Mouse (Mus musculus): ENCODE measurements around the gene Lias.

The Lias gene

DNA sequence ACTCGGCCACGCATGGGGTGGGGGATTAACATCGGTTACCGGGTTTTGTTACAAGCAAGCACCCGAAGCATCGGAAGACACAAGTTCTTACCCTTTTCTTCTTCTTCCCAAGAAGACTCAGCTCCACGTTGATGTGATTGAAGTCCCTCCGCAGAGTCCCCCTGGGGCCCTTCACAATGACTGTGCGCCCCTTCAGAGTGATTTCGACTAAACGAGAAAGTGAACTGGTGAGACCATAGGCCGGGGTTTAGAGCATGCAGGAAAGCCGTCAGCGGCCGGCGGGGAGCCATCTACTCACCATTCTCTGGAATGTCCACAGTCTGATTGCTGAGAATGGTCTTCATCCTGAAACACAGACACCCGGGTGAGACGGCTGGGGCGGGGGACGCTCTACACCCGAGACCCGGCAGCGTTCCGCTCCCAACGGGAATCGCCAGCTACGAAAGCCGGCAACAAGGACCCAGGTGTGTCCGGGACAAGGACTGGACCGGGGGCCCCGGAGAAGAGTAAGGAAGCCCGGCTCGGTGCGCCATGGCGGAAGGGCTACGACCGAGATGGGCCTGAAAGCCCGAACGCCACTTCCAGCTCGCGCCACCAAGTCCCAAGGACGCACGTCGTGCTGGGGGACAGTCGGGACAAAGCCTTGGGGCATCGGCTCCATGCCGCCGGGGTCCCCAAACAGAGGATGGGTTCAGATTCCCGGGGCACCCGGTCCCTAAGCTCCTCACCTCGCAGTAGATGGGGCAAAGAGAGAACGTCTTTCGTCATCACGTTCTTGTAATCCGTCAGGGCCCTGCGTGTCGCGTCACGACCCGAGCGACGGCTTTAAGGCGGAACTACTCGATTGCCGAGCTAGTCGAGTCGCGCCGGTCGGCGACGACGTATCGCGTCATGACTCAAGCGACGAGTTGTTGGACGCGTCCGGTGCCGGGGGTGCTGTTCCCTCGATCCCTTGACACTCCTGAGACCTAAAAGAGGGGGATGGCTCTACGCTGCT, at the start of gene Lias, which contains the start of gene Rpl9:
Gene Lias, plus strand, starts transcription at position 850 of the 997 bp plus-strand sequence.
Gene Rpl9, minus strand, starts transcription at position 797 of the 997 bp plus-strand sequence.
- in situ Hi-C loops (cut with MboI, MseI) = no loop called here

DNA sequence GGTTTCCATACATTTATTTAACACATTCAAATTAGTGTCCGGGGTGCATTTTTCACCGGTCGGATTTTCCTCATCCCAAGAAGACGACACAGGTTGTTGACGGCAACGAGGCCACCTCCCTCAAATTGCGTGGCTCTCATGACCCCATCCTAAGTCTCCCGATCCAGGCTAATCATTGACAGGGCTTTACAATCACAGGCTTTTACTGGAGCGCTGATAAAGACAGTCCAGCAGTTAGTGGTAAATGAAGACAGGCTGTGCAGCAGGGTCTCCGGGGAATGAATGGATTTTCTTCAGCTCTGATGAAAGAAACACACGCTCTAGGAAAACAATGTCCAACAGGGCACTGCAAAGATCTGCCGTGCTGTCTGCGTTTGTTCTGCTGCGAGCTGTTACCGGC, 43.1 kb upstream of the Lias start, which contains the start of gene Klb:
Gene Klb, plus strand, starts transcription at position 147 of the 400 bp plus-strand sequence.
- in situ Hi-C loops (cut with MboI, MseI) = no loop called here

DNA sequence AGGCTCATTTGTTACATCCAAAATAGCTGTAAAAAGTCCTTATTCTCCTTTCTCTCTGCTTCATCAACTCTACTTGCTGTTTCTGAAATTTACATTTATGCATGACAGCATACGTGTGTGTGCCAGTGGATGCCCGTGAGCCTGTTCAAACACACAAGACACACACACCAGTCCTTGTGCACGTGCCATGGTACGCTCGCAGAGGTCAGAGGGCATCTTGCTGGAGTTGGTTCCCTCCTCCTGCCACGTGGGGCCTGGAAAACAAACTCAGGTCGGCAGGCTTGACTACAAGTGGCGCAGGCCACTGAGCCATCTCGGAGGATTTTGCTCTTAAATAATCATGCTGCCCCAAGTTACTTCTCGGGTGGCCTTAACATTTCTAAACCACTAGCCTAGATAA, 40.8 kb upstream of the Lias start:
- in situ Hi-C loops (cut with MboI, MseI) = no loop called here

DNA sequence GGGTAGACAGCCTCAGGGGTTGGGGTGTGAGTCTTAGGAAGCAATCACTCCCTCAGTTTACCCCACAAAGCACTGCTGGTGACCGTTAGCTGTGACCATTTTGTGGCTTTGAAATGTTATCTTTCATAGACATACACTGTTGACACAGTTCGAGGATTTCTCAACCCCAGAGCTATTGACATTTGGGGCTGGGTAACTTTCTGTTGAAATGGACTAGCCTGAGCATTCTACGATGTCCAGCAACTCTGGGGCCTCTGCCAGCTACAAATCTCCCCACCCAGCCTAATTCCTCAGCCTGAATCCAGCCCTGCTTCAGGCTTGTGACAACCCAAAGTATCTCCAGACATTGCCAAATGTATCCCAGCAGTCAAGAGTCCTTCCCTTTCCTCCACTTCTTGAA, 37.2 kb upstream of the Lias start:
- in situ Hi-C loops (cut with MboI, MseI) = no loop called here

DNA sequence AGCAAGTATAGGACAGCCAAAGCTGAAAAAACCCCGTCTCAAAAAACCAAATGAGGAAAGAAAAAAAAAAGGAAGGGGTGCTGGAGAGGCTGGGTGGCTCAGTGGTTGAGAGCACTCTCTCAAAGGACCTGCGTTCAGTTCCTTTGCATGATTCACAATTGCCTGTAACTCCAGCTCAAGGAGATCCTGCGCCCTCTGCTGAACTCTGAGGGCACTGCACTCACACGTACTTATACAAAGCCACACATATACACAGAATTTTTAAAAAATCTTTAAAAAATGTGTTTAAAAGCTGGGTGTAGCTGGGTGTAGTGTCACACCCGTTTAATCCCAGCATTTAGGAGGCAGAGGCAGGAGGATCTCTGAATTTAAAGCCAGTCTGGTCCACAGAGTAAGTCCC, 36.3 kb upstream of the Lias start:
- in situ Hi-C loops (cut with MboI, MseI) = no loop called here

DNA sequence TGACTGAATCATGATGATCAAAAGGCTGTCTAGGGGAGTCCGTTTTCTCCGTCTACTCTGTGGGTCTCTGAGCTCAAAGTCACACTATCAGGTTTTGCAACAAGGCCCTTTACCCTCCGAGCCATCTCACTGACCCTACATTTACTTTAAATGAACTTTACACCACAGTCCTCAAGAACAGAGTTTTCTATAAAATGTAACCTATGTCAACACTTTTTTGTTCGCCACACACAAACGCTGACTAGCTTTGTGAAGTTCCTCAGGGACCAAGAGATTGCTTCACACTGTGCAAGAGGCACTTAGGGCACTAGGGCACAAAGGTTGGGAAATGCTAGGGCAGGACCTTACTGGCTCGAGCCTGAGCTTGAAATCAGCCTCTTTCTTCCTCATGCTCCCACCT, 34.4 kb upstream of the Lias start:
- in situ Hi-C loops (cut with MboI, MseI) = no loop called here

DNA sequence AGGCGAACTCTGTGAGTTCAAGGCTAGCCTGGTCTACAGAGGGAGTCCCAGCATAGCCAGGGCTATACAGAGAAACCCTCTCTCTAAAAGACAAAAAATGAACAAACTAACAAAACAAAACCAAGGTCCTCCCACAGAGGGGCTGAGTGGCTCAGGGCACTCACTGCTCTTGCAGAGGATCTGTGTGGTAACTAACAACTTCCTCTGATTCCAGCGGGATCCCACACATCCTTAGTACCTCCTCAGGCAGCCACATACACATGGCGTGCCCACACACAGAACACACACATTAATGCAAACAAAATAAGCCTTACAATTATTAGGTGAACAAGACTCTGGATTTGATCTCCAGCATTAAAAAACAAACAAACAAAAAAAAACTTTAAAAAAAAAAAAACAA, 33.5 kb upstream of the Lias start:
- in situ Hi-C loops (cut with MboI, MseI) = no loop called here

DNA sequence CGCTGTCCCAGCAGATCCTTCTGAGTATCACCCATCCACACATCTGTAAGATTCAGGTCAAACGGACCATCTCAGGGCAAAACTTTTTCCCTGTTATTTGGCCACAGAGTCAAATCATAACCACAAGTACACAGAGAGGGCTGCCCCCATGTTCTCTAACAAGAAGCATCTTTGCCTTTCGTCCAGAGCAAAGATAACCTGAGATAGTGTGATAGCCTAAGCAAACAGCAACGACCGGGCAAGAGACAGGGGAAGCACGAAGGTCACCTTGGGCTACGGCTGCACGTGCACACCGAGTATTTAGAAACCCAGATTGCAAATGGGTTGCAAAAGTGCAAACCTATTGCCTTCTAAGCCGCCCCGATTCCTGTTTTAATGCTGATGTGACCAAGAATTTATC, 23.5 kb upstream of the Lias start:
- in situ Hi-C loops (cut with MboI, MseI) = no loop called here

DNA sequence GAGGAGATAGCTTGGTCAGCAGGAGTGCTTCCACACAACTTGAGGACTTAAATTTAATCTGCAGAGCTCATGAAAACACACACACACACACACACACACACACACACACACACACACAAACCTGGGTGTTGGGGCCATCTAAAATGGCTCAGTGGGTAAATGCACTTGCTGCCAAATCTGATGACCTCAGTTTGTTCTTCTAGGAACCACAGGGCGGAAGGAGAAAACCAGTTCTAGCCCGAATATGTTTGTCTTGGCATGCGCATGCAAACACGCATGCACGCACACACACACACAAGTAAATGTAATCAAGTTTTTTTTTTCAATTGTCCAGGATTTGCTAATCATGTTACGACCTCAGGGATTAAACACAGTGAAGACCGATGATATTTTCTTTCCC, 19.7 kb upstream of the Lias start:
- in situ Hi-C loops (cut with MboI, MseI) = no loop called here

DNA sequence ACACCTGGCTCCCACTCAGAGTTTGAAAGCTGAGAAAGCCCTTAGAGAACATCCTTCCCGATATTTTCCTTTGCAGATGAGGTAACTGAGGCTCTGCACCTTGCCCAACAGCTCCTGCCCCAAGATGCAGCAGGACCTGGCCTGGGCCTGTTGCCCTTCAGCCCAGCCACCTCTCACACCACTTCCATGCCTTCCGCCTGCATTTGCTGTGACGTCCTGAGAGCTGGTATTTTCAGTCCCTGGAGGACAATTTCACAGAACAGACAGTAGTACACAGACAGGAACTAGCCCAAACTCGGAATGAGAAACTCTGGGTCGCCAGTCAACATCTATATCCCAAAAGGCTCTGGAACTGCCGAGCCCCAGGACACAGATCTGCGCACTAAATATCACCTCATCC, 16.6 kb upstream of the Lias start:
- in situ Hi-C loops (cut with MboI, MseI) = no loop called here

DNA sequence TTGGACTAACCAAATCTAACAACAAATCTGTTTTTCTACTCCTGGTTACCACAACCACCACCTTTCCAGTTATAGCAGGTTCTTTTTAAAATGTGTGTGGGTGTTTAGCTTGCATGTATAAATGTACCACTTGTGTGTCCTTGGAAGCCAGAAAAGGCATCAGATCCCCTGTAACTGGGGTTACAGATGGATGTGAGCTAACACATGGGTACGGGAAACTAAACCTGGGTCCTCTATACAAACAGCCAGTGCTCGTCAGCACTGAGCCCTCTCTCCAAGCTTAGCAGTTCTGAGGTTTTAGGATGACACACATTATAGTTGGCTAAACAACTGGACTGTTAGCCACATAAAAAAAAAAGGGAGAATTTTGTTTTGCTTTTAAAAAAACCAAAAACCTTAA, 5.6 kb upstream of the Lias start:
- in situ Hi-C loops (cut with MboI, MseI) = no loop called here

DNA sequence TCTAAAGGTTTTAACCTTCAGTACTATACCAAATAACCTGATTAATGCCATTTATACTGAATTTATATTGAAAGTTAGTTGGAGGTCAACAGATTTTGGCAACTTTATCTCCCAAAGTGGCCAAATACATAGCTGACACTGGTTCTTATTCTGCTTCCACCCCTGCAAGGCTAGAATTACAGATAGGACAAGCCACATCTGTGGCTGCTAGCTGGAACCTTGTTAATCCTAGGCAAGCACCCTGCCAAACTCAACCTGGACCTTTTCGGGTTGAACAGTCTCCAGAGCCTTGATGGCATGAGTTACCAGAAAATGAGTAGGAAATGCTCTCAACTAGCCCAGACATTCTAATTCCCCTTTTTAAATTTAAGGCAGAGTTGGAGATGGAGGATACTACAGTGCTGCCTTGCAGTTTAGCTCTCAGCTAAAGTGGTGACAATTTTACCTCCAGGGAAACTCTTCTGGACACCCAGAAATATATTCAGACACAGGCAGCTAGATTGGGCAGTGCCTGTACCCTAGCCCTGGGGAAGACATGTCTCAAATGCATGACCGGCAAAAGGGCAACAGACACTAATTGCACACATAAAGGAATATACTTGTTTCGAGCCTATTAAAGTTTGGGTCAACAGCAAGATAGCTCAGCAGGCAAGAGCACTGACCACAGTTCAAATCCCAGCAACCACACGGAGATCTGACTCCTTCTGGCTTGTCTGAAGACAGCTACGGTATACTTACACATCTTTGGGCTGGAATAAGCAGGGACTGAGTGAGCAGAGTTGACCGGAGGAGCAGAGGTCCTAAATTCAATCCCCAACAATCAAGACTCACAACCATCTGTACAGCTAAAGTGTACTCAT, 4.1 kb upstream of the Lias start:
- in situ Hi-C loops (cut with MboI, MseI) = no loop called here

DNA sequence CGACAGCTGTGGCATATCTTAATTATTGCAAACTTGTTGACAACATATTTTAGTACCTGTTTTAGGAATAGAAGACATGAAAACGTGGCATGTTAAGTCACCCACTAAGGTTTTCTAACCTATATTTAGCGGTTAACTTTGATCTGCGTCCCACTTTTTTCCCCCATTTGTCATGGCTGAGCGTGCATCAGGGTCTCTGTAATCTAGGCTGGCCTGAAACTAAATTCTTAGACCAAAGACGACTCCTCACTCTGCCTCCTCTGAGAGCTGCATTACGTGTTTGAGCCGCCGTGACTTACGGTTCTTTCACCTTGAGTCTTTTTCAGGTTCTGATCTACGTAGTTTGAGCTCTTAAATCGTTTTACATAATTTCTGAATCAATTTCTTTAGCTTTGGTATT, 456 bp downstream of the Lias start:
- in situ Hi-C loops (cut with MboI, MseI) = no loop called here

DNA sequence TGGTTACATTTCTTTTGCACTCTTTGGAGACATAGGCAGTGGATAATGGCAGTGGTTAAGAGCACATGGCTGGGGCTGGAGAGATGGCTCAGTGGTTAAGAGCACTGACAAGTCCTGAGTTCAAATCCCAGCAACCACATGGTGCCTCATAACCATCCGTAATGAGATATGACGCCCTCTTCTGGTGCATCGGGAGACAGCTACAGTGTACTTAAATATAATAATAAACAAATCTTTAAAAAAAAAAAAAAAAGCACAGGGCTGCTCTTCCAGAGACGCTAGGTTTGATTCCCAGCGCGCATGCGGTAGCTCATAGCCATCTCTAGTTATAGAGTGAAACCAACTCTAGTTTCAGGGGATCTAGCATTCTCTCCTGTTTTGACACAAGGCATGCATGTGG, 3.1 kb downstream of the Lias start:
- in situ Hi-C loops (cut with MboI, MseI) = no loop called here

DNA sequence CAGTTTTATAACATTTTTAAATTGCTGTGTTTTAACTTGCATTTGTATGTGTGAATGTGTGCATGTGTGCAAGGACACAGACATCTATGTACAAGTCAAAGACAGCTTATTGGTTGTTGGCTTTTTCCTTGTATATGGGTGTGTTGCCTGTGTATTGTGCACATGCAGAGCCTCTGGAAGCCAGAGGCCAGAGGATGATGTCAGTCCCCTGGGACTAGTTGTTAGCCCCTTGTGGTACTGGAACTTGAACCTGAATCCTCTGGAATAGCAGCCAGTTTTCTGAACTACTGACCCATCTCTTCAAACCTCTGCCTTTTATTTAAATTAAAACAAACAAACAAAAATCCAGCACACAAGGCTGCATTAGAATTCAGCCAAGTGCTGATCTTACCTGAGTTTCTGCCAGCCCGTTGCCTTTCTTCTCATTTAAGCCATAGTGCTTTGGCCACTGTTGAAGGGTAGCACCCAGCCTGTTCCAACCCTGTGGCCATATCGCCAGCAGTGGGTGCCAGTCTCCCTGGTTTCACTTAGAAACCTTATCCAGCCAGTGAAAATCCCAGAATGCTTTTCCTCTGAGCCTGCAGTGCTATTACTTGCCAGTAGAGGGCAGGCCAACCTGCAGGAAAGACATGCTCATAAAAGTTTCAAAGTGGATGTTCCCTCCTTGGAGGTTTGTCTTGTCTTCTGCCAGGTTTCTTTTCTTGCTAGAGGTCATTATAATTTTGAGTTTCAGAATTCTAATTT, 10.1 kb downstream of the Lias start:
- in situ Hi-C loops (cut with MboI, MseI) = no loop called here

DNA sequence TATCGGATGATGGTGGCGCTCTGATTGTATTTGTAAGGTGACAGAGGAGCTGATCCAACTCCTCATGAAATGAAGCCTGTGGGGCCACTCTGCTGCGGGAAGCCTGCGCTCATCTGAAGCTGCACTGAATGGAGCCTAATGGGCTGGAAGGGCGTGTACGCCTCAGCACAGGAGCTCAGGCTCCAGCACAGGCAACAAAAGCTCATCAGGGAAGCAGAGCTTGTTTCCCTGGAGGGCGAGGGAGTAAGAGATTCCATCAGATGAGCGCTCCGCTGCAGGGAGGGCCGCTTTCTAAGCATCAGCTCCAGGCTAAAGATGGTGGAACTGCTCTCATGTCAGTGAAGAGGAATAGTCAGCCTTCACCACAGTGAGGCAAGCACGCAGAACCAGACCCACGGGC, 16.7 kb downstream of the Lias start:
- in situ Hi-C loops (cut with MboI, MseI) = no loop called here

DNA sequence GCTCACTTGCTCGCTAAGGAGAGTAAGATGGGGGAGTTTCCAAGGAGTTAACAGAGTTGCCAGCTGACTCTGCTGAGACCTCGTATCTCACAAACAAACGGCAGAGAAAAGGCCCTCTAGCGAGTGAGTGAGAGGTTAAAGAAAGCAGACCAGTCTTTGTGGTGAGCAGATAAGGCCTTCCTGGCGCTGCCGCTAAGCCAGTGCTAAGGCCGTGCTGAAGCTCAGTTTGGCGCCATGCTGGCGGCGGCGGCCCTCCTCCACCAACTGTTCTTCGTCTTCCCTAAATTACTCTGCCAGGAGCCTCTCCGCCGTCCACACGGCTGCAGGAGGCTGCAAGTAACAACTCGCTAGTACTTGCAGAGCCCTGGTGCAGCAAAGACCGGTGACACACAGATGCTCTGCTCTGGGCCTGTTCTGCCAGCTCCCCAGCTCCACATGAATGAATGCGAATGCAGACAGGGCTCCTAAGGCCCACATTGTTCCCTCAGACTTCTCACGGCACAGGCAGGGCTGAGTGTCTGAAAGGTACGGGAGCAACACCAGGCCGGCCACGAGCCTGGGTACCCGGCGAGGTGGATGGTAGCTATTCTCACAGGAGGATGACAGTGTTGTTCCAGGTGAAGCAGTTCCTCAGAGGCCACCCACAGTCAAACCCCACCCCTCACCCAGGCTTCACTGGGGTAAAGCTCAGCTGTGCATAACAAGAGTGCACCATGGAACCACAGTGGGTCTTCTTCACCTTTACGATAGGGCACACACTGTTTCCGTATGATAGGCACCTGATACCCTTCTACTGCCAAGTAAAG, 24.6 kb downstream of the Lias start:
- in situ Hi-C loops (cut with MboI, MseI) = no loop called here

DNA sequence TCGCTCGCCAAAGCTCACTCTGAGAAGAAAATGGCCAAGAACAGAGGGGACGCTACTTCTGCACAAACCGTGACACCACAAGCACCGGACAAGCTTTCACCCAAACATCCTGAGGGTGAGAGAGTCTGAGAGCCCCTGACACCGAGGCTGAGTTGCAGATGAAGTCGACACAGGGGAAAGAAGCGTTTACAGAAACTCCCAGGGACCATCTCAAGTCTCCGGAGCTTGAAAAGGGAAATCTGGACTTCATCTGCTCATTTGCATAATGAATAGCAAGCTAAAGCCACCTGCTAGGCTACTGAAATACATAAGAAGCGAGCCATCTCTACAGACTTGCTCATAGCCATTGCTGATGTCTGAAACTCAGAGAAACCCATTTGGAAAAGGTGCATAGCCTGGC, 27.8 kb downstream of the Lias start:
- in situ Hi-C loops (cut with MboI, MseI) = no loop called here

DNA sequence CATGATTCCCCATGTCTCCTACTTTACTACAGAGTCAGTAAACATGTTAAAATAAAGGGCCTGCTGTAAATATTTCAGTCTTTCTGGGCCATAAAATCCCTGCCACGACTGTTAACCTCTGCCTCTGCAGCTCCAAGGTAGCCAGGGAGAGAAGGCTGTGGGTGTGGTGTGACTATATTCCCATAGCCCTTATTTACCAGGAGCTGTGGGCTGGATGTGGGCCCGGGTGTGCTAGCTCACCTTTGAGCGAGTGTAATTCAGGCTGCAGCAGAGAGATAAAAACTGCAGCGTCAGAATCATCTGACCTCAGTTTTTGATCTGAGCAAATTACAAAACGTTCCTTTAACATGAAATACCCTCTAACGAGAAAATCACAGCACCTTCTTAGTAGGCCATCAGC, 29.5 kb downstream of the Lias start:
- in situ Hi-C loops (cut with MboI, MseI) = no loop called here

DNA sequence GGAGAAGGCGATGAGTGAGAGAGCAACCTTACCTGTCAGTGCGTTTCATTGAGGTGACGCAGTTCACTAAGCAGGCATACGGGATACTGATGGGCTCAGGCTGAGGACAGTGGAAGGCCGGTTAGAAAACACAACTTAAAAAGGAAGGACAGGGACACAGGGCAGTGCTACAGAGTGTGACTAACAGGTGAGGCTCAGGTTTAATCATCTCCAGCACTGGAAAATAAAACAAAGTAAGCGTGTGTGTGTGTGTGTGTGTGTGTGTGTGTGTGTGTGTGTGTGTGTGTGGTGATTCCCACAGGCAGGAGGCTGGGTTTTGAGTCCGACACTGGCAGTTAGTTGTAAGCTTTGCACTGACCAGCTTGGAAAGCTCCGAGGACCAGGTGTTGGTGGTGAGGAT, 31.5 kb downstream of the Lias start:
- in situ Hi-C loops (cut with MboI, MseI) = no loop called here

DNA sequence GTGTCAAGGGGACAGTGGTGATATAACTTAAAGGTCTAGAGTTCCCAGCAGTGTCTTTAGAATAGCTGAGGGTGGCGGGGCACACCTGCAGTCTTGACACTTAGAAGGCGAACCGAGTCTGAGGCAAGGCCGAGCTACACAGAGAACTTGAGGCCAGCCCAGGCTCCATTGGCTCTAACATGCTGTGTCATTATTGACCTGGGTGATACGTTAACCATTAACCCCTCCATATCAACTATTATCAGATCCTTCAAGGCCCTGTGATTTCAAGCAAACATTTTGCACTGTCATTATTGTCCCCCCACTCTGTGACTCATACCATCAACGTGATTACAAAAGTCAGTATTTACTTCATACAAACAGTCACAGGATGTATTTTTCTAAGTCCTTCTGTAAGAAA, 32.9 kb downstream of the Lias start:
- in situ Hi-C loops (cut with MboI, MseI) = no loop called here
